Mouse (Mus musculus): ENCODE measurements at regions not wholly inside any gene's neighbourhood (a gene's known extent, or its start where the extent isn't known, plus 50 kb on each side); places are given as distances from the start of the nearest gene placed in this dataset.

DNA sequence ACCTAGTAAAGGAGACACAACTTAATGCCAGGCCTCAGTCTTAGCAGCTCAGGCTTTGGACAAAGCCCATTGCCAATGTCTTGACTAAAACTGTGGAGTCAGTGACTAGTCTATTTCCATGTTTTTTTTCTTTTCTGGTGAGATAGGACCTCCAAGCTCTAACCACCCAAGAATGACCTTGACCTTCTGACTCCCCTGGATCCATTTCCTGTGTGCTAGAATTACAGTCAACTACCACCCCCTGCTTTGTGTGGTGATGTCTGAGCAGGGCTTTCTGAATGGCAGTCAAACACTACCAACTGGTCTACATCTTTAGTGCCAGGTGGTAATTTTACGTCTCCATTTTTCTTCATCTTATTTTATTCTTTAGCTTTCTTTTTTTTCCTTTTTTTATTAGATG lies 51.3 kb upstream of the Rnf138rt1 start:
- Histone ChIP-seq H3K27ac (no peak overlapping the region), H3K9ac (no peak overlapping the region), H3K4me1 (no peaks in the 10 kb centered on the region), H3K4me3 (replicated peaks) (no peak overlapping the region), H3K9me3 (replicated peaks) (no peaks in the 10 kb centered on the region), H3K4me2 (no peak overlapping the region), H3K27me3 (peaks cover 30% of the 10 kb centered on the region; the same call in 1 of the 2 replicates), H3K36me3 (no peaks in the 10 kb centered on the region)
- ATAC-seq (replicated peaks; ENCODE audit: low FRiP score), result no peak
- 96% methylated on average over 1 of the region's 1 CpGs for WGBS

DNA sequence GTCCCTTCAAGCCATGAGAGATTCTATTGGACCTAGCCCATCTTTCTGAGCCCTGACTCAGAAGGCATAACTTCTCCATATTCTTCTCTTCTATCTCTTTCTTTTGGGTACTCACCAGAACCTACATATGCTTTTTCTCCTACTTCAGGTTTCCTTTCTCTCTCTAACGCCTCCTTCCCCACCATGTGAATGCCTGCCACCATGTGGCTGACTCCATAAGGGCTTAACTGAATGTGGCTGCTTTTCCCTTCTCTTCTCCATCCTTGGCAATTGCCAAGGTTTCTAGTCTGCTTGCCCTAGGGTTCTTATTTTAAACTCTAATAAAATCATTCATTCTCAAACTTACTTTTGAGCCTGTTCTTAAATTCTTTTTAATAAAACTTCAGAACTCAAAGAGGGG lies 53.7 kb upstream of the Rnf138rt1 start:
- WGBS, result 43% methylated on average over 1 of the region's 1 CpGs
- ATAC-seq (replicated peaks; ENCODE audit: low FRiP score), result no peak
- no peaks in the 10 kb centered on the region for H3K4me1 ChIP-seq
- no peak overlapping the region for H3K4me2 ChIP-seq
- no peak overlapping the region for H3K9ac ChIP-seq
- H3K4me3 ChIP-seq (replicated peaks), result no peak overlapping the region
- H3K9me3 ChIP-seq (replicated peaks), result no peaks in the 10 kb centered on the region
- H3K27me3 ChIP-seq, result peaks cover 37% of the 10 kb centered on the region
- no peaks in the 10 kb centered on the region for H3K36me3 ChIP-seq
- no peak overlapping the region for H3K27ac ChIP-seq

- Histone ChIP-seq H3K36me3 (no peaks in the 10 kb centered on the region), H3K4me2 (no peak overlapping the region), H3K27me3 (peaks cover 26% of the 10 kb centered on the region), H3K9me3 (replicated peaks) (no peaks in the 10 kb centered on the region), H3K4me3 (replicated peaks) (no peak overlapping the region), H3K9ac (no peak overlapping the region), H3K4me1 (no peaks in the 10 kb centered on the region), H3K27ac (no peak overlapping the region)
- WGBS, result 63% methylated on average over 6 of the region's 6 CpGs
- ATAC-seq (replicated peaks; ENCODE audit: low FRiP score), result no peak
These were observed 61.2 kb upstream of the Rnf138rt1 start for GRCm38 (mm10) chrX:163822298-163822697.

- Histone ChIP-seq H3K4me1 (no peaks in the 10 kb centered on the region), H3K9ac (no peak overlapping the region), H3K27me3 (peaks cover 8% of the 10 kb centered on the region; the same call in 1 of the 2 replicates), H3K27ac (no peak overlapping the region), H3K36me3 (no peaks in the 10 kb centered on the region), H3K4me2 (no peak overlapping the region), H3K9me3 (replicated peaks) (no peaks in the 10 kb centered on the region), H3K4me3 (replicated peaks) (no peak overlapping the region)
- 57% methylated on average over 3 of the region's 3 CpGs for WGBS
- no peak for ATAC-seq (replicated peaks; ENCODE audit: low FRiP score)
These were observed 66.3 kb upstream of the Rnf138rt1 start for GRCm38 (mm10) chrX:163827461-163827860.

DNA sequence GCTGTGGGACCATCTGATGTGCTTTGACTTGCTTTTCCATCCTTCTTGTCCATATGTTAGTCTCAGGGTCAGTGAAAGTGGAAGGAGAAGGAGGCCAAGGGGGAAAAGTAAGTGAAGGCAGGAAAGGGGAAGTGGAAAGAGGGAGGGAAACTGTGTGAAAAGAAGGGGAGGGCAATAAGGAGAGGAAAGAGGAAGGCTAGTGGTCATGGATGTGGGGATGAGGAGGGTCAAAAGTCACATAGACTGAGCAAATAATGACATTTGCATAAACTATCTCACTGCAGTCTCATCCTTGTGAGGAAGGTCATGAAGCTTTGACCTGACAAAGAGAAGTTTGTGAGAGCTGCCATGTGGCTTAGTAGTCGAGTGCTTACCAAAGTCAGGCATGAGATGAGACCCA lies 63.4 kb upstream of the Ap1s2 start:
- H3K36me3 ChIP-seq, result no peaks in the 10 kb centered on the region
- H3K9ac ChIP-seq, result no peak overlapping the region
- no peaks in the 10 kb centered on the region for H3K4me1 ChIP-seq
- H3K4me3 ChIP-seq (replicated peaks), result no peak overlapping the region
- peaks cover 16% of the 10 kb centered on the region for H3K27me3 ChIP-seq
- no peak for ATAC-seq (replicated peaks; ENCODE audit: low FRiP score)
- WGBS, result 59% methylated on average over 1 of the region's 1 CpGs
- no peak overlapping the region for H3K4me2 ChIP-seq
- H3K27ac ChIP-seq, result no peak overlapping the region
- no peaks in the 10 kb centered on the region for H3K9me3 ChIP-seq (replicated peaks)

DNA sequence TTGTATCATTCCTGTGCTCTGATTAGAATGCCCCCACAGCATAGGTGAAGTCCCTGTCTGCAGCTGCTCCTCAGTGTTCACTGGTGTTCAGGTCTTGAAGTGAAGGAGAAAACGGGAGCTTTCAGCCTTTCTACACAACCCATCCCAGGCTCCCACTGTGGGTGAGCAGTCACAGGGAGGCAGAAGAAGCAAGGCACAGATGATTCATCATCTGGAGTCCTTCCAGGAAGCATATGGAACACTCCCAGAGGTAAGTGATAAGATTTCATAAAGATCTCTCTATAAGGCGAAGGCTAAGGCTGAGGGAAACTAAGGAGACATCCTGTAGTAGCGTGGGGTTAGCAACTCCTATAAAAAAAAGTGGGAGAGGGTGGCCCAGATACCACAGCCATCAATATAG lies 61.9 kb upstream of the Ap1s2 start:
- no peak overlapping the region for H3K4me2 ChIP-seq
- no peaks in the 10 kb centered on the region for H3K36me3 ChIP-seq
- no peak for ATAC-seq (replicated peaks; ENCODE audit: low FRiP score)
- peaks cover 26% of the 10 kb centered on the region for H3K27me3 ChIP-seq
- no peak overlapping the region for H3K4me3 ChIP-seq (replicated peaks)
- no peak overlapping the region for H3K27ac ChIP-seq
- H3K9ac ChIP-seq, result no peak overlapping the region
- 66% methylated on average over 3 of the region's 3 CpGs for WGBS
- no peaks in the 10 kb centered on the region for H3K9me3 ChIP-seq (replicated peaks)
- H3K4me1 ChIP-seq, result no peaks in the 10 kb centered on the region

DNA sequence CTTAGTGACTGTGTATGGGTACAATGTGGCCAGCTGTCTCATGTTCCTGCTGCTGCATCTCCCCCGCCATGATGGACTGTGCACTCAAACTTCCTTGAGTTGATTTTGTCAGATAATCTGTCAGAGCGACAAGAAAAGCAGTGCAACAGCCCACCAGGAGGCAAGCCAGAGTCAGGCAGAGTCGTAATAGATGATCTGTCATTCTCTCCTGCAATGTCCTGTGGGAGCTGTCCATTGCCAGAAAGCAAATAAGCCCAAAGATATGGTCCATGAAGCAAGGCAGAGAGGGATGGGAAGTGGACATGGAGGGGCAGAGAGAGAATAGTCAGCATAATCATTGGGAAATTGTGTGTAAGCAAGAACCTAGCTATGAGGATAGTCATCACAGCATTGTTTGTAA lies 61.2 kb upstream of the Ap1s2 start:
- WGBS, result 47% methylated on average over 3 of the region's 3 CpGs
- Histone ChIP-seq H3K4me1 (no peaks in the 10 kb centered on the region), H3K9me3 (replicated peaks) (no peaks in the 10 kb centered on the region), H3K27me3 (peaks cover 32% of the 10 kb centered on the region), H3K36me3 (no peaks in the 10 kb centered on the region), H3K4me3 (replicated peaks) (no peak overlapping the region), H3K4me2 (no peak overlapping the region), H3K9ac (no peak overlapping the region), H3K27ac (no peak overlapping the region)
- peak; percentile 80 for ATAC-seq (replicated peaks; ENCODE audit: low FRiP score)

GRCm38 (mm10) chrX:163848510-163849199 lies 60.2 kb upstream of the Ap1s2 start:
- H3K4me3 ChIP-seq (replicated peaks), result no peak overlapping the region
- H3K27me3 ChIP-seq, result peaks cover 32% of the 10 kb centered on the region
- ATAC-seq (replicated peaks; ENCODE audit: low FRiP score), result no peak
- H3K9me3 ChIP-seq (replicated peaks), result no peaks in the 10 kb centered on the region
- WGBS, result 50% methylated on average over 8 of the region's 8 CpGs
- no peak overlapping the region for H3K9ac ChIP-seq
- H3K27ac ChIP-seq, result no peak overlapping the region
- no peaks in the 10 kb centered on the region for H3K4me1 ChIP-seq
- H3K36me3 ChIP-seq, result no peaks in the 10 kb centered on the region
- H3K4me2 ChIP-seq, result no peak overlapping the region

DNA sequence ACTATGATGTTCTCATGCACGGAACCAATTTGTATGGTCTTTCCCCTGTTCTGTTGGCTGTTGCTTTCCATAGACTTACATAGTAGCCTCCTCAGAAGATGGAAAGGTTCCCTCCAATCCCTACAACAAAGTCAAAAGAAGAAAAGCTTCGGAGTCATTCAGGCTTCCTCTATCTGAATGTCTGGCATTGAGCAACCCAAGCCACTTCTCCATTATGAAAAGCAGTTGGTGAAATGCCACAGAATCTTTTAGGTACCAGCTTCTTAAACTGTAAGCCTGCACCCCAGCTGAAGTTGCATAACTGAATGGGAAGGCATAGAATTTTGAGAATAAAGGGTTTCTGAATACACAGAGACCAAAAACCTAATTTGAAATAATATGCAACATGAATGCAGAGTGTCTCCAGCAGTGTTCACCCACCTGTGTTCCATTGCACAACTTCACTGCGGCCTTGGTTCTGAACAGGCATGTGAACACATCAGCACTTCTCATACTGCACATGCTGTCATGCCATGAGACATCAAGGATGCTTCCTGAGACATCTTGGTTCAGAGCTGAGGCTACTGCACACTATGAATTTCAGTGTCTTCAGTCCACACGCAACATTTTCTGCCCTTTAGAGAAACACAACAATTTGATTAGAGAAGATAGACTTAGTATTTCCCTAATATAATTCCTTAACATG lies 57.8 kb upstream of the Ap1s2 start:
- 83% methylated on average over 4 of the region's 4 CpGs for WGBS

DNA sequence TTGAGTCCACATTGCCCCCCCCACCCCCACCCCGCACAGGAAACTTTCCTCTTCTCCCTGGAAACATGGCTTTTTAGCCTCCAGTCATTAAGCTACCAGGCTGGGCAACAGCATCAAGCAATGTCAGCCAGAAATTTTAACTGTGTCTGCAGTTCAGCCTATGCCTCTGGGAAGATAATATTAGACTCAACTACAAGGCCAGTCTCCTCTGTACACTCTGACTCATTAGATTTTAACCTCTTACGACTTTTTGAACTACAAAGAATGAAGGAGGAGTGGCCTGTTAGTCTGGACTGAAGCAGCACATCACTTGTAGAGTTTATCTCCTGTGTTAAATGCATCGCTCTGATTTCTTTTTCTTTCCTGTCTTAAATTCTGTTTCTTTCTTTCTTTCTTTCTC lies 50.3 kb upstream of the Ap1s2 start:
- Histone ChIP-seq H3K4me3 (replicated peaks) (no peak overlapping the region), H3K36me3 (no peaks in the 10 kb centered on the region), H3K9me3 (replicated peaks) (no peaks in the 10 kb centered on the region), H3K9ac (no peak overlapping the region), H3K4me2 (no peak overlapping the region), H3K27me3 (peaks cover 12% of the 10 kb centered on the region; the same call in 1 of the 2 replicates), H3K27ac (no peak overlapping the region), H3K4me1 (no peaks in the 10 kb centered on the region)
- WGBS, result 53% methylated on average over 3 of the region's 3 CpGs
- no peak for ATAC-seq (replicated peaks; ENCODE audit: low FRiP score)

More for the DNA sequence above, 57.8 kb upstream of the Ap1s2 start:
- no peak for ATAC-seq (replicated peaks; ENCODE audit: low FRiP score)
- Histone ChIP-seq H3K9me3 (replicated peaks) (no peaks in the 10 kb centered on the region), H3K27me3 (peaks cover 28% of the 10 kb centered on the region), H3K4me1 (no peaks in the 10 kb centered on the region), H3K27ac (no peak overlapping the region), H3K36me3 (no peaks in the 10 kb centered on the region), H3K4me3 (replicated peaks) (no peak overlapping the region), H3K9ac (no peak overlapping the region), H3K4me2 (no peak overlapping the region)
